Mouse (Mus musculus): ENCODE measurements around the gene Nck2. TPM values are rescaled to one million over a fixed set of nuclear protein-coding genes. Genes with fewer than 3 reads are reported as not detected.

Gene Nck2
- polyA plus RNA-seq, 1 experiment = 106 TPM

DNA sequence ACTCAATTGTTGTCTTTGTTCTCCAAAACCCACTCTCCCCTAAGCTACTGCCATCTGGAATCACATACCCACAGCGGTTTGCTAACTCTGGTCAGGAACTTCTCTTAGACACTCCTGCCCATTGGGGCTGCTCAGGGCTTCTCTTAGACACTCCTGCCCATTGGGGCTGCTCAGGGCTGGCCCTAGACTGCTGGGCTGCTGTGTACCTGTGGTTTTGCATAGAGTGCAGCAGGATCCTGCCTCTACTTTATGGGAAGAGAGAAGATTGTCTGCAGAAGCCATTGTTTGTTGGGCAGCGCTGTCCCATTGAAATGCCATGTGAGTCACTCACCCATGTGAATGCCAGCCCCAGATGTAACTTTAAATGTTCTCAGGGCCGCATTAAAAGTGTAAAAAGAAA is 9.3 kb downstream of the Nck2 start:
- 77% methylated on average over 3 of the region's 3 CpGs for WGBS

GRCm38 (mm10) chr1:43454741-43455140 is 10.4 kb downstream of the Nck2 start:
- Histone ChIP-seq H3K4me3 (ENCODE audit: control insufficient read depth, insufficient read depth, low read length) (no peak overlapping the region), H3K27ac (ENCODE audit: control insufficient read depth, insufficient read depth, low read length) (peak overlapping the region; percentile 40; the same call in 1 of the 2 replicates), H3K4me1 (replicated peaks; ENCODE audit: control insufficient read depth, insufficient read depth, low read length) (peaks cover 31% of the 10 kb centered on the region), H3K27me3 (ENCODE audit: control insufficient read depth, insufficient read depth, low read length) (no peaks in the 10 kb centered on the region), H3K36me3 (ENCODE audit: control insufficient read depth, insufficient read depth, low read length) (no peaks in the 10 kb centered on the region)
- 96% methylated on average over 8 of the region's 8 CpGs for WGBS
- no peak for DNase-seq
- TF ChIP-seq POLR2A (IDR thresholded peaks at IDR 0.05; ENCODE audit: control insufficient read depth, extremely low read depth, insufficient read depth, low read length, poor library complexity) = no peak
- no peak for TF ChIP-seq CTCF (IDR thresholded peaks at IDR 0.05; ENCODE audit: borderline replicate concordance, control insufficient read depth, extremely low read depth, insufficient read depth, low read length, poor library complexity)

More for the DNA sequence above, 9.3 kb downstream of the Nck2 start:
- peaks cover 35% of the 10 kb centered on the region for H3K4me1 ChIP-seq (replicated peaks; ENCODE audit: control insufficient read depth, insufficient read depth, low read length)
- H3K27me3 ChIP-seq (ENCODE audit: control insufficient read depth, insufficient read depth, low read length) = no peaks in the 10 kb centered on the region
- no peaks in the 10 kb centered on the region for H3K36me3 ChIP-seq (ENCODE audit: control insufficient read depth, insufficient read depth, low read length)
- TF ChIP-seq POLR2A (IDR thresholded peaks at IDR 0.05; ENCODE audit: control insufficient read depth, extremely low read depth, insufficient read depth, low read length, poor library complexity) = no peak
- TF ChIP-seq CTCF (IDR thresholded peaks at IDR 0.05; ENCODE audit: borderline replicate concordance, control insufficient read depth, extremely low read depth, insufficient read depth, low read length, poor library complexity) = no peak
- H3K4me3 ChIP-seq (ENCODE audit: control insufficient read depth, insufficient read depth, low read length) = no peak overlapping the region
- H3K27ac ChIP-seq (ENCODE audit: control insufficient read depth, insufficient read depth, low read length) = no peak overlapping the region
- DNase-seq = no peak

DNA sequence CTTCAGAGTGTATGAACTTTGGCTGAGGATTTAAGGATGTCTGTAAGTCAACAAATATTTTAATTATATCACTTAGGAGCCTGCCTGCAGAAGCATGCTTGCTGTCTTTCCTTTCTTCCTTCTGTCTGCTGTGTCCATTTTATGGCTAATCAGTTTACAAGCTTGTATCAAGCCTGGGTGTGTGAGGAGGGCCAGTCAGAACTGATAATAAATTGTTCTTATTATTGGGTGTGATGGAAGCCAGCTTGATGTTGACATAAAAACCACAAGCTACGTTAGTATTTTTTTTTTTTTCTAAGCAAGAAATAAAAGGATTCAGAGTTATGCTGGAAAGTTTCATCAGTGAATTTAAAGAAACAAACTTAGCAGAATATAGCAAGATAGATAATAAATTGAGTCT is 10.8 kb downstream of the Nck2 start:
- TF ChIP-seq CTCF (IDR thresholded peaks at IDR 0.05; ENCODE audit: borderline replicate concordance, control insufficient read depth, extremely low read depth, insufficient read depth, low read length, poor library complexity) (no peak), POLR2A (IDR thresholded peaks at IDR 0.05; ENCODE audit: control insufficient read depth, extremely low read depth, insufficient read depth, low read length, poor library complexity) (no peak)
- peaks cover 33% of the 10 kb centered on the region for H3K4me1 ChIP-seq (replicated peaks; ENCODE audit: control insufficient read depth, insufficient read depth, low read length)
- H3K36me3 ChIP-seq (ENCODE audit: control insufficient read depth, insufficient read depth, low read length) = no peaks in the 10 kb centered on the region
- 12% methylated on average over 1 of the region's 1 CpGs for WGBS
- no peaks in the 10 kb centered on the region for H3K27me3 ChIP-seq (ENCODE audit: control insufficient read depth, insufficient read depth, low read length)
- DNase-seq = no peak
- H3K27ac ChIP-seq (ENCODE audit: control insufficient read depth, insufficient read depth, low read length) = no peak overlapping the region
- H3K4me3 ChIP-seq (ENCODE audit: control insufficient read depth, insufficient read depth, low read length) = no peak overlapping the region

DNA sequence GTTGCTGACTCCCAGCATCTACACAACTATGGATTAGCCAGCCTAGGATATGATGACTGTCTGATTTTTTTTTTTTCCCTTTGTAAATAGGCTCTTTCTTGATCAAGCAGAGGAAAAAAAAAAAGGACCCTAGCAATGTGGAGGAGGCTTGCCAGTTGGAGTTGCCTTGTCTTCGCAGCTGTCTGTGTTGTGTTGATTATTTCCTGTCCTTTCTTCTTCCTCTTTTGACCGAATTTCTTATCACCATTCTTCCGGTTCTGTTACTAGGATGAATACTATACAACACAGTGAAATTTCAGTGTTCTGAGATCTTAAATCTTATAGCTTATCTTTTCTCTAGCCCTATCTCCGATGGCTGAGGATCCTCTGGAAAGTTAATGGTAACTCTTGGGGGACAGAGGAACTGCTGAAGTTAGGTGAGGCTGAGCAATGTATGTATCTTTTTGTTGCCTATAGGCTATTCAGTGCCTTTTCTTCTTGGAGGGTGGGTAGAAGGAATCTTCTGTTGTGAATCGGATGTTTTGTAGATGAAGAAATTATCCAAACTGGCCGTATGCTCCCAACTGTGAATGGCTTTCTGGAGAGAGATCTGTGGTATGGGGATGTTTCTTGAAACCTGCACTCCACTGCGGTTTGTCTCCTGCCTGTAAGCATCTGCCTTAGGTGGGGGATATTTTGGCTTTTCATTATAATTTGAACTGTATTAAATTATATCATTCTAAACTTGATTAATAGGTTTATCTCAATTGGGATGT is 12.8 kb downstream of the Nck2 start:
- 27% methylated on average over 7 of the region's 7 CpGs for WGBS
- H3K4me1 ChIP-seq (replicated peaks; ENCODE audit: control insufficient read depth, insufficient read depth, low read length) = peaks cover 39% of the 10 kb centered on the region
- TF ChIP-seq CTCF (IDR thresholded peaks at IDR 0.05; ENCODE audit: borderline replicate concordance, control insufficient read depth, extremely low read depth, insufficient read depth, low read length, poor library complexity) (no peak), POLR2A (IDR thresholded peaks at IDR 0.05; ENCODE audit: control insufficient read depth, extremely low read depth, insufficient read depth, low read length, poor library complexity) (no peak)
- H3K4me3 ChIP-seq (ENCODE audit: control insufficient read depth, insufficient read depth, low read length) = no peak overlapping the region
- H3K27me3 ChIP-seq (ENCODE audit: control insufficient read depth, insufficient read depth, low read length) = no peaks in the 10 kb centered on the region
- H3K36me3 ChIP-seq (ENCODE audit: control insufficient read depth, insufficient read depth, low read length) = peaks cover 8% of the 10 kb centered on the region; the same call in 1 of the 2 replicates
- DNase-seq = no peak
- peak overlapping the region; percentile 90 for H3K27ac ChIP-seq (ENCODE audit: control insufficient read depth, insufficient read depth, low read length)

DNA sequence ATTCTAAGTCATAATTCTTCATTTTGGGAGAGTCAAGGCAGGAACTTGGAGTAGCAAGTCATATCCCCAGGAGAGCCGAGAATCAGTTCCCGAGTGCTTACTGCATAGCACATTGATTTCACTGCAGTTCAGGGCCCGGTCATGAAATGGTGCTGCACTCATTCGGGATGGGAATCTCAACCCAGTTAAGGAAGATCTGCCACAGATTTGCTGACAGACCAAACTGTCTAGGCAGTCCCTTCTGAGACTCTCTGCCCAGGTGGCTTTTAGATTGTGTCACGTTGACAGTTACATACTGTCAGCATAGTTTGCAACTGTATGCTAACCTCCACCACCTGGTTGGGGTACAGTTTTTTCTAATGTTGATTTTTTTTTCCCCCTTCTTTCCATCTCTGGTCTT is 16.1 kb downstream of the Nck2 start:
- Histone ChIP-seq H3K36me3 (ENCODE audit: control insufficient read depth, insufficient read depth, low read length) (peaks cover 8% of the 10 kb centered on the region; the same call in 1 of the 2 replicates), H3K4me3 (ENCODE audit: control insufficient read depth, insufficient read depth, low read length) (no peak overlapping the region), H3K27ac (ENCODE audit: control insufficient read depth, insufficient read depth, low read length) (peak overlapping the region; percentile 73), H3K4me1 (replicated peaks; ENCODE audit: control insufficient read depth, insufficient read depth, low read length) (peaks cover 39% of the 10 kb centered on the region), H3K27me3 (ENCODE audit: control insufficient read depth, insufficient read depth, low read length) (no peaks in the 10 kb centered on the region)
- DNase-seq = no peak
- no peak for TF ChIP-seq POLR2A (IDR thresholded peaks at IDR 0.05; ENCODE audit: control insufficient read depth, extremely low read depth, insufficient read depth, low read length, poor library complexity)
- no peak for TF ChIP-seq CTCF (IDR thresholded peaks at IDR 0.05; ENCODE audit: borderline replicate concordance, control insufficient read depth, extremely low read depth, insufficient read depth, low read length, poor library complexity)
- 55% methylated on average over 5 of the region's 5 CpGs for WGBS

DNA sequence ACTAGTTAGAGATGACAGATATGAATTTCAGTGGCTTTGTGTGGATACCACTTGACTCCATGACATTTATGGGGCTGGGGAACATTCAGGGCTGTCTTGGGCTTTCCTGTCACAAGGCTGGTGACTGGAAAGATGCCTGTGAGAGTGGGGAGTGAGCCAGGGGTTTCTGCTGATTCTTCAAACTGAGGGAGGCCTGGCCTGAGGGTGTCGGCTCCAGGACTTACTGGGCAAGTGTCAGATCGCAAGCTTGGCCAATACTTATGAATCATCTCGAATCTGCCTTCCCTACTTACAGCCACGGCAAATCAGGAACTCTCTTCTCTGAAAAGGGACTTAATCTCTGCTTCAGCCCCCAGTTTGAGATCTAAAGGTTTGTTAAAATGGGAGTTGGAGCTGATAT is 18.3 kb downstream of the Nck2 start:
- Histone ChIP-seq H3K27me3 (ENCODE audit: control insufficient read depth, insufficient read depth, low read length) (no peaks in the 10 kb centered on the region), H3K4me3 (ENCODE audit: control insufficient read depth, insufficient read depth, low read length) (no peak overlapping the region), H3K27ac (ENCODE audit: control insufficient read depth, insufficient read depth, low read length) (no peak overlapping the region), H3K36me3 (ENCODE audit: control insufficient read depth, insufficient read depth, low read length) (peaks cover 8% of the 10 kb centered on the region; the same call in 1 of the 2 replicates), H3K4me1 (replicated peaks; ENCODE audit: control insufficient read depth, insufficient read depth, low read length) (peaks cover 47% of the 10 kb centered on the region)
- WGBS = 82% methylated on average over 4 of the region's 4 CpGs
- TF ChIP-seq POLR2A (IDR thresholded peaks at IDR 0.05; ENCODE audit: control insufficient read depth, extremely low read depth, insufficient read depth, low read length, poor library complexity) (no peak), CTCF (IDR thresholded peaks at IDR 0.05; ENCODE audit: borderline replicate concordance, control insufficient read depth, extremely low read depth, insufficient read depth, low read length, poor library complexity) (no peak)
- no peak for DNase-seq
